Mouse (Mus musculus) left cerebral cortex, postnatal 36 days (tissue): ENCODE measurements around the gene Rhox2f. TPM values are rescaled to one million over a fixed set of nuclear protein-coding genes. Genes with fewer than 3 reads are reported as not detected.
"Not testable (repeated sequence)": the region's sequence is repeated elsewhere in the genome, so short reads cannot be mapped to it uniquely, and the experiment has no call there.

ENCODE experiments used
- DNase-seq, 2 experiments: peaks; one replicate each; pipeline ENCODE4 v3.0.0; 2021 to 2022; ENCODE audit warnings: low spot score in 2 of 2, mixed read lengths in 1 of 2
- intact Hi-C: fragments of 180-260 bp; cut with DNase I; formaldehyde crosslinking; loops from one replicate; pipeline ENCODE4 v1.15.1; 2025
- total RNA-seq, 2 experiments: library from RNA; stranded (reverse); gene quantifications; 2 replicates each; pipeline ENCODE4 v1.2.3; 2021

Rhox2f gene
- not detected for total RNA-seq

DNA sequence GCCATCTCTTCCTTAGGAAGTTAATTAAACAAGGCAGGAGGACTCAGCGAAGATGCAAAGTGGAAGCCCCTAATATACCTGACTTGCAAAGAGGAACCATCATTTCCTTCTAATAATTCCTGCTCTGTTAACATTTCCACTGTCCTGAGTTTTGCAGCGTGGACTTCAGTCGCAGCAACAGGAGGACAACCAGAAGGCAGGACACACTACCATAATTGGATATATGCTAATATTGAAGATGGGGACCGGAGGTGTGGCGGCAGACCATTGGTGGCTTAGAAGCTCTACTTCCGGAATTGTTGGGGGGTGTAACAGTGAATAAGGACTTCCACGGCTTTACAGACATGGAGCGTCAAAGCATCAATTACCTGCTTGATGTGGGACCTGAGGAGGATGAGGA is at the start of gene Rhox2f:
Rhox2f (plus strand) TSS at position 301 of the 400 bp plus-strand sequence.
- DNase-seq, intact Hi-C loops: not testable (repeated sequence)

GRCm38 (mm10) chrX:37530152-37530551 is 41.1 kb upstream of the Rhox2f start, which contains the start of gene Rhox2e:
Rhox2e (plus strand) TSS chrX:37530452.
- DNase-seq, intact Hi-C loops: not testable (repeated sequence)

- intact Hi-C loops, DNase-seq: not testable (repeated sequence)
These were observed 29.5 kb upstream of the Rhox2f start, which contains the start of gene Rhox3e for GRCm38 (mm10) chrX:37541719-37542118. Rhox3e (plus strand) TSS chrX:37542019.

DNA sequence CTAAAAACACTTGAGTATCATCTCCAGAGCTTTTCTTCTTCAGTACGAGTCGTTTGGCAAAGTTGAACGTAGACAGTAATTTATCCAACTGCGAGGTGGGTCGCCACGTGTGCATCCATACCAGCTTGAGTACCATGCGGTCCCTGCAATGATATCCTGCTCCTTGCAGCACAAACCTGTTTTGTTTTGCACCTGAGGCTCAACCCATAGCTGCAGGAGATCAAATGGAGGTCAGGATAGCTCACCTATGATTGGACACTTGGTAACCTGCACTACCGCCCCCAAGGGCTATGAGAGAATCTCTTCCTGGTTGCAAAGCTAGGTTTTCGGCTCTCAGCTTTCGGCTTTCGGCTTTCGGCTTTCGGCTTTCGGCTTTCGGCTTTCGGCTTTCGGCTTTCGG is 14.1 kb upstream of the Rhox2f start, which contains the start of gene Rhox4e:
Rhox4e (plus strand) TSS at position 301 of the 400 bp plus-strand sequence.
- DNase-seq, intact Hi-C loops: not testable (repeated sequence)

DNA sequence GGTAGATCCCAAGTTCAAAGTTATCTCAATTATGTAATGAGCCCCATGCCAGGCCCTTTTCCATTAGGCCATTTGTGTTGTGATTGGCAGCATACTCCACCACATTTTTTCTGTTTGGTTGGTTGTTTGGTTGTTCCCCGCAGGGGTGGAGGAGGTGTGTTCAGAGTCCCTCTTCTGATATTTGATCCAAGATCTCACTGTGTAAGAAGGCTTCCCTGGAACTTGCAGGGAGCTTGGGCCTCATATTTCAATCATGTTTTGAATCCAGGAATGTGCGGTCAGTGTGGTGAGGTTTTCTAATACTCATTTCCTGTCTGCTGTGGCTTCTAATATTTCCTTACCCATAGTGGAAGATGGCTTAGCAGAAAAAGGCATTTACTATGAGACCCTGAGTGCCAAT is 1.4 kb downstream of the Rhox2f start:
- DNase-seq, intact Hi-C loops: not testable (repeated sequence)

DNA sequence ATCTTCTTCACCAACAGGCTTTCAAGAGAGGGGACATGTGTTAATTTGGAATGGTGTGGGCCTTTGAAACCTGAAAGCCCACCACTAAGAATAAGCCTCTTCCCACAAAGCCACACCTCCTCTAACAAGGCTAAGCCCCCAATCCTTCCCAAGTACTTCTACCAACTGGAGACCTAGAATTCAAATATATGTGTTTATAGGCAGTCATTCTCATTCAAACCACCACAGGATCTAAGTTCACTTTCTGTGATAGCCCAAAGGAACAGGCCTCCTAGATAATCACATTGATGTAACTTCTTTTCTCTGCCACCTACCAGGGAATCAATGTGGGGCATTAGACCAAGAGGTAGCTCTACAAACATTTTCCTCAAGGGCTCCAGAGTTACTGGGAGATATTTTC is 9.5 kb downstream of the Rhox2f start, which contains the start of gene Rhox3f:
Rhox3f (plus strand) TSS at position 301 of the 400 bp plus-strand sequence.
- intact Hi-C loops, DNase-seq: not testable (repeated sequence)

- intact Hi-C loops, DNase-seq: not testable (repeated sequence)
These were observed 36.4 kb downstream of the Rhox2f start, which contains the start of gene Rhox4f for GRCm38 (mm10) chrX:37607604-37608003. Rhox4f (minus strand) TSS chrX:37607704.

Other genes starting within 250 kb of the Rhox2f start
- not detected for gene Rhox3a2, start 191.4 kb upstream of the Rhox2f start, total RNA-seq
- gene Rhox4a2, start 180.6 kb upstream of the Rhox2f start, total RNA-seq, result not detected
- not detected for gene Rhox2b, start 159.3 kb upstream of the Rhox2f start, total RNA-seq
- gene Rhox4b, start 138.9 kb upstream of the Rhox2f start, total RNA-seq, result not detected
- not detected for gene Rhox2c, start 117.7 kb upstream of the Rhox2f start, total RNA-seq
- not detected for gene Rhox3c, start 112.8 kb upstream of the Rhox2f start, total RNA-seq
- not detected for gene Rhox4c, start 91.1 kb upstream of the Rhox2f start, total RNA-seq
- not detected for gene Rhox2d, start 78.0 kb upstream of the Rhox2f start, total RNA-seq
- not detected for gene Rhox4d, start 57.0 kb upstream of the Rhox2f start, total RNA-seq
- gene Rhox2e, start 41.0 kb upstream of the Rhox2f start, total RNA-seq, result not detected
- gene Rhox3e, start 29.4 kb upstream of the Rhox2f start, total RNA-seq, result not detected
- gene Rhox4e, start 14.0 kb upstream of the Rhox2f start, total RNA-seq, result not detected
- not detected for gene Rhox3f, start 9.6 kb downstream of the Rhox2f start, total RNA-seq
- gene Rhox4f, start 36.3 kb downstream of the Rhox2f start, total RNA-seq, result not detected
- not detected for gene Rhox3g, start 57.2 kb downstream of the Rhox2f start, total RNA-seq
- gene Rhox2g, start 72.1 kb downstream of the Rhox2f start, total RNA-seq, result not detected
- not detected for gene Rhox4g, start 79.9 kb downstream of the Rhox2f start, total RNA-seq
- not detected for gene Rhox3h, start 97.4 kb downstream of the Rhox2f start, total RNA-seq
- not detected for gene Rhox2h, start 101.9 kb downstream of the Rhox2f start, total RNA-seq
- gene Rhox5, start 233.4 kb downstream of the Rhox2f start, total RNA-seq, result not detected